Mouse (Mus musculus) left cerebral cortex, adult 18-20 months (tissue): Measurements from ENCODE around the gene Edn1. TPM values are rescaled to one million over a fixed set of nuclear protein-coding genes. Genes with fewer than 3 reads are reported as not detected.
A peak's percentile ranks its signal among the peaks of the same experiment; 100 is the strongest.

ENCODE experiments used
- DNase-seq, 2 experiments: peaks; one replicate each; pipeline ENCODE4 v3.0.0; 2021 to 2022; ENCODE audit warnings: low spot score in 2 of 2, mixed read lengths in 1 of 2
- long read RNA-seq, 2 experiments: library from polyadenylated mRNA; stranded (forward); transcript quantifications; one replicate each; pipeline ENCODE4 v2.0.0; 2021
- total RNA-seq, 2 experiments: library from RNA; stranded (reverse); gene quantifications; 2 replicates each; pipeline ENCODE4 v1.2.3; 2021

Edn1 gene
- 1 to 10 TPM; 2.6 to 3.7 TPM for total RNA-seq
- long read RNA-seq, experiment 1, partial matches to known transcripts = 0 of 3 reads
- long read RNA-seq, experiment 1, other reads (novel, unspliced or antisense) = 0 of 3 reads
- long read RNA-seq, experiment 2, partial matches to known transcripts = 0 of 5 reads
- long read RNA-seq, experiment 2, other reads (novel, unspliced or antisense) = 1 of 5 reads

DNA sequence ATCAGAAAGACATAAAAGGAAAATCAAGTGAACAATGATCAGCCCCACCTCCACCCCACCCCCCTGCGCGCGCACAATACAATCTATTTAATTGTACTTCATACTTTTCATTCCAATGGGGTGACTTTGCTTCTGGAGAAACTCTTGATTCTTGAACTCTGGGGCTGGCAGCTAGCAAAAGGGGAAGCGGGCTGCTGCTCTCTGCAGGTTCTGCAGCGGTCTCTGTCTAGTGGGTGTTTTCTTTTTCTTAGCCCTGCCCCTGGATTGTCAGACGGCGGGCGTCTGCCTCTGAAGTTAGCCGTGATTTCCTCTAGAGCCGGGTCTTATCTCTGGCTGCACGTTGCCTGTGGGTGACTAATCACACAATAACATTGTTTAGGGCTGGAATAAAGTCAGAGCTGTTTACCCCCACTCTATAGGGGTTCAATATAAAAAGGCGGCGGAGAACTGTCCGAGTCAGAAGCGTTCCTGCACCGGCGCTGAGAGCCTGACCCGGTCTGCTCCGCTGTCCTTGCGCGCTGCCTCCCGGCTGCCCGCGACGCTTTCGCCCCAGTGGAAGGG lies at the start of gene Edn1:
Gene Edn1, plus strand, starts transcription at position 316 of the 561 bp plus-strand sequence.
- DNase-seq = no peak

DNA sequence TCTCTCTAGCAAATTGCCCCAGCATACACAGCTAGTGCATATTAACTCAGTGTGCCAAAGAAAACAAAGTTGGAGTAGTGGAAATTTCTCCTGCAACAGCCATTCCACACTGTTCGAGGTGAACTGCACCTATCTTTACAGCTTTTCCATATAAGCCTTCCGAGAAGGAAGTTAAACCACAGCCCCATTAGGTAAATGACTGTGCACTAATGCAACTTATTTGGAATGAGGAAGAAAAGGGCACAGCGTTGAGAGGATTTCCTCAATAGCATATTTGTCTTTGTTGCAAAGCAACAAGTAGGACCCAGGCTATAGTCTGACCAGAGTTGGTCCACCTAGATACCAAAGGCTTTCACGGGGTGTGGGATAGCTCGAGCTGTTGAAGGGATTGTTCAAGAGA lies 47.5 kb upstream of the Edn1 start:
- DNase-seq = no peak

DNA sequence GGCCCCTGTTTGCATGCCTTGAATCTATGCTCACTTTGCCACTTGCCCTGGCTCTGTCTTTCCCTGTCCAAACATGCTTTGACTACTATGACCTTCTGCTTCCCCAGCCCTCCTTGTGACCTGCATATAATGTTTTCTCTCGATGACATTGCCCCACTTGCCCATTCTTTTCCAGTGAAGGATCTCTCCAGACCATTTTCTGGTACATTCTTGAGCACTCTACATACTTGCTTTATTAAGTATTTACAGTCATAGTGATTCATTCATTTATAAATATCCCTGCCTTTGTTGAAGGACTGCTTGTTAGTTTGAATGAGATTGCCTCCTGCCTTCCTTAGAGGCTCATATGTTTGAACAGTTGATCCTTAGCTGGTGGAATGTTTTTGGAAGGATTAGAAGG lies 46.2 kb upstream of the Edn1 start:
- no peak for DNase-seq

DNA sequence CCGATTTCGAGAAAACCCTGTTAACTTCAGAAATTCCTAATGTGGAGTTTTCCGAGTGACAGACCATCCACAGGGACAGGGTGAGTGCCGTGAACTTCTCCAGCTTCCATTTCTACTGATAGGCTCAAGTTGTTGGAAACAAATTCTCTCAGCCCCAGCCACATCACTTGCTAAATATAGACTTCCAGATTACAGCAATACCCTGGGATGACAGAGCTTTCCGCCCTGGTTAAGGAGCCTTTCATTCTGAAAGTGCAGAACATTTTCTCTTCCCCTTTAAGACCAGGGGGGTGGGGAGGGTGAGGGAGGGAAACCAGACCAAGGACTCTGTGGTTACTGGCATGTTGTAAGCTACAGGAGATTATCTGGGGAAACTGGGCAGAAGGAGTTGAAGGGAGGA lies 42.9 kb upstream of the Edn1 start:
- no peak for DNase-seq

DNA sequence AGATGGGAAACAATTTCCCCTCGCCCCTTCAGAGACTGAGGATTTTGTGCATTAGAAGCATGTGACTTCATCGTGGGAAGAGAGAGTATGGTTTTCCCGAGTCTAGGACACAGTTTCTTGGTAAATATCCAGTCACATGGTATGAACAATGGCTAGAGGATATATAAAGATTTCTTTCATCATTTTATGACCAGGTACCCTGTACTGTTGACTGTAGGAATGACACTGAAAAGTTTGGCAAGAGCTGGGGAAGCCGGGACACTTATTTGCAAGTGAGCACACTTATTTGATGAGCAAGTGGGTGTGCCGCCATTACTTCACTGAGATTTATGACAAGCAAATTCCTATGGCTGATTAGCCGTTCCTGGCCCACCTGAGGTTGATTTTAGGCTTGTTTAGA lies 40.6 kb upstream of the Edn1 start:
- DNase-seq = no peak

DNA sequence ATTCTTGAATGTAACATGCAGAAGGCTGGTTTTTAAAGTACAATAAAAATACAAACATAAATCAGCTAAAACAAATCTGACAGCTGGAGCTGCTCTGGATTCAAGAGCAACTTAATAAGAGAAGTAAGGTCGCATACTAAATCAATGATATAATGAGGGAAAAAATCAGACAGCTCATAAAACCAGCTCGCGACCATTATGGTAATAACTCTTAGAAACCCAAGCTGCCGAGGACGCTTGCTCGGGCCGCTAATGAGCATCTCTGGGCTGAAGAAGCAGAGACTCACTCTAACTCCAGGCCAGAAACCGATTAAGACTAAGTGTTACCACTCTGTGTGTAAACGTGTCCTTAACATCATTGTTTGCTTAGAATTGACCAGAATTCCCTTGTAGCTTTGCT lies 31.2 kb upstream of the Edn1 start:
- no peak for DNase-seq

DNA sequence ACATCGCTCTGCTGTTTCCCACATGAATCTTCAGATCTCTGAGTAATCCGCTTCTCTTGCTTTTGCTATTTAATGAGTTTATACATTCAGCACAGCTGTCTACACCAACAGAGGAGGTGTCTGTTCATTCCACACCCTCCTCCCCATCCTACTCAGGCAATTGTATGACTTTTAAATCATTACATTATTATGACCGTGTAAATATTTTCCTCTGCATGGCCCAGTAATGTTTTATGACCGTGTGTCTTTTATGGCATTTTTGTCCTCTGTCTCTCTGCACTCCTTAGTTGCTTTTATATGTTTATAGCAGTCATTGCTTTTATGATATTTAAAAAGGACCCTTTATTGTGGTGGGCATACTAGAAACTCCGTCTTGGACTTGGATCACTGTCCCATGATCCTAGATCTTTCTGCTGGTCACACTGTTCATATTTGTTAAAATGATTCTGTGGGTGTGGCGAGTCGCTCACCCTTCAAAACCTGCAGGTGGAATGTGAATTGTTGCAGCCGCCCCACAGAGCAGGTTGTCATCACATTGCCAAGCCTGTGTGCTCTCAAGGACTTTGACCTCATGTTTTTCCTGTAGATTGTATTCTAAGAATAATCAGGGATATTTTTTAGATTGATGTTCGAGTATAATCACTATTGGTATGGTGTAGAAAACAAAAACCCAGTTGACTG lies 24.4 kb upstream of the Edn1 start:
- no peak for DNase-seq

DNA sequence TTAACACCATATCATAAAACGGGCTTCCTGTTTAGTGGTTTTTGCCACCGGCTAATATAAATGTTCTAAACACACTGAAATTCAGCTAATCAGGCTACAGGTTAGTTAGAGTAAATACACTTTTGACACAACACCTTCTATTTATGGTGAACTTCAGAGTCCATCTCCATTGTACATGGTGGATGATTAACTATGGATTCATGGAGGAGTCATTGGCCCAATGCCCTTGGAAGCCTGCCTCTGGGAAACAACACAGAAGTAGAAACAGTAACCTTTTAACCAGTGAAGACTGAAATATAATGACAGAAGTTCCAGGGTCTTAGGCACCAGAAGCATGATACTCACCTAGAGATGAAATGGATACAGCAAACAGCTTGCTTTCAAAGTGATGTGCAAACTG lies 23.5 kb upstream of the Edn1 start:
- DNase-seq = no peak

DNA sequence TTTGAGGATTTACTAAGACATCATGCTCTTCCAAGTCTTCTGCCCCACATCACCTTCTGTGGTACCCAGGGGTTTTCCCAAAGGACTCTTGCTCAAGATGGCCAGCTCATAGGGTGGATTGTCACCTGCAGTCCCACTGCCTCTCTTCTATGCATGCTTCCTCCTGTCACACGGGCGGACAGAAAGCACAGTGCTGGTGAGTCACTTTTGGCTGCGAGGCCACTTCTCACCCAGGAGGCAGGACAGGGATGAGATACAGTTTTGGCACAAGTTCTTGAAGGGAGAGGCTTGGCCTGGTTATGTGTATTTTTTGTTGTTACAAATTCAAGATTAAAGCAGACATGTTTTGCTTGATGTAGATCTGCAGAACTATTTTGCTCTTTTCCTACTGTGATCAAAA lies 15.4 kb upstream of the Edn1 start:
- no peak for DNase-seq

DNA sequence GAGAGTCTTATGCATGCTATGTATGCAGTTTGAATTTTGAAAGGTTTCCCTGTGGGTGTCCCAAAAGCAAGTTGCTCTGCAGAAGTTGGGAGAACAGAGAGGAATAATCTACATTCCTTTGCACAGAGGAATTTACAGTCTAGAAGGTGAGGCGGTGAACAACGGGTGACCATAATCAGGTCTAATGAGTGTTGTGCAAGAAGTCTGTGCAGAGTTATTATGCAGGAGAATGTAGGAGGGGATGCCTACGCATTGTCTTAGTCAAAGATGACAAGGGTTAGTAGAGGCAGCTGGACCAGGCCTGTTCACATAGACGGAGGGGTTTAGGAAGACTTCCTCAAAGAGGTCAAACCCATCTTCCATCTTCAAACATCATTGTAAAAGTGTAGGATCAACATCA lies 14.5 kb upstream of the Edn1 start:
- no peak for DNase-seq

DNA sequence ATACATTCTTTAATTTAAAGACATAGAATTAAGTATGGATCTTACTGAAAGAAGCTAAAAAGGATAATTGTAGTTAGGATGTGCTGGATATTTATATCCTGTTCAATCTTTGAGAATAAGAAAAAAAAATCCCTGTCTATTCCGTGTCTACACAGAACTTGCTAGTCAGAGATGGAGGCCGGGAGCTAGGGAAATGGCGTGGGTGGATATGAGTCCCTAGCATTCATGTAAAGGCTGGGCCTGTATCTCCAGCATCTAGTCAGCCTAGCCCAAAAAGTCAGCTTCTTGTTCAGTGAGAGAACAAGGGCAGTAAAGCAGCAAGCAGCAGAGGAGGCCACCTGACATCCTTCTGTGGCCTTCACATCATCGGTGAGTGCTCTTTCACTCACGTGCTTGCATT lies 8.7 kb upstream of the Edn1 start:
- DNase-seq = no peak

DNA sequence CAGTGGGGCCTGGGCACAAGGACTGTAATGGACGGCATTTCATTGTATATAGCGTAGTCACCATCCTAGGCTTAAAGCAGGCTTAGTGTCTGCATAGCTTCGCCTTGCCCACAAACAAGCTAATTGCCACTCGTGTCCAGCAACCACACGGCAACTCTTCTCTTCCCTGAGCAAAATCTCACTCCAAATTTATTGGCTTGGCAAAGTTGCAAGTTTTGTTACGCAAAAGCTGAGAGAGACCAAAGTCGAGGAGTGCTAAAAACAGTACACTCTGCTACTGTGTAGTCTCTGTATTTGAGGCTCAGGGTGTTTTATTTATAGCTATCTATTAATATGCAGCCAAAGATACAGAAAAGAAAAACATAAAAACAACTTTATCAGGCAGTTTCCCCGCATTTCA lies 3.0 kb upstream of the Edn1 start:
- no peak for DNase-seq

DNA sequence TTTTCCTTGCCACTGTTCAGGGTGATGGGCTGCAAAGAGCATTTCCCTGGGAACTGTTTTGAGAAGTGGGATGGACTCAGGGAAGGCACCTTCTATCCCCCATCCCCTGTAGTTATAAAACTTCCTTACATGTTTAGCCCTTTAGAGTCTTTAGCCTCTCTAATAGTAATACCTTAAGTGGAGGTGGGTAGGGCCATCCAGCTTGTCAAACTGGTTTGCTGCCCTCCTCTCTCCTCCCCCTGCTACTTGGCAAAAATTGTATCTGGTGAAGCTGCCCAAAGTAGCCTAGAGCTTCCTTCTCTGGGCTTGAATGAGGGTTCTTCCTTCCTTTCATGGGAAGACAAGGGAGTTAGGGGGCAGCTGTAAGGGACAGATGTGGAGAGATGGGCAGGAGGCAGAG lies 2.5 kb upstream of the Edn1 start:
- DNase-seq = no peak

DNA sequence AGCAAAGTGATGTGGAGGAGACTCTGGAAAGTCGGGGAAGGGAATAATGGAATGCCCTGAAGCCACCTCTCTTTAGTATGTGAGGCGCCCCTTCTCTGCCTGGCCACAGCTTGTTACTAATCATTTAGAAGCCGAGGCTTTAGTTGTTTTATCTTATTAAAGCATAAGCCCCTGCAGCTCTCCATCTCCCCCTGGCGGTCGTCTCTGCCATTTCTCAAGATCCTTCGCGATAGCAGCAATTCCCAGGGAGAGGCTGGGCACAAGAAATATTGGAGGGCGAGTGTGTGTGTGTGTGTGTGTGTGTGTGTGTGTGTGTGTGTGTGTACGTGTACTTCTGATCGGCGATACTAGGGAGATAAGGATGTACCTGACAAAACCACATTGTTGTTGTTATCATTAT lies 709 bp upstream of the Edn1 start:
- DNase-seq = peak; percentile 68 to 87

DNA sequence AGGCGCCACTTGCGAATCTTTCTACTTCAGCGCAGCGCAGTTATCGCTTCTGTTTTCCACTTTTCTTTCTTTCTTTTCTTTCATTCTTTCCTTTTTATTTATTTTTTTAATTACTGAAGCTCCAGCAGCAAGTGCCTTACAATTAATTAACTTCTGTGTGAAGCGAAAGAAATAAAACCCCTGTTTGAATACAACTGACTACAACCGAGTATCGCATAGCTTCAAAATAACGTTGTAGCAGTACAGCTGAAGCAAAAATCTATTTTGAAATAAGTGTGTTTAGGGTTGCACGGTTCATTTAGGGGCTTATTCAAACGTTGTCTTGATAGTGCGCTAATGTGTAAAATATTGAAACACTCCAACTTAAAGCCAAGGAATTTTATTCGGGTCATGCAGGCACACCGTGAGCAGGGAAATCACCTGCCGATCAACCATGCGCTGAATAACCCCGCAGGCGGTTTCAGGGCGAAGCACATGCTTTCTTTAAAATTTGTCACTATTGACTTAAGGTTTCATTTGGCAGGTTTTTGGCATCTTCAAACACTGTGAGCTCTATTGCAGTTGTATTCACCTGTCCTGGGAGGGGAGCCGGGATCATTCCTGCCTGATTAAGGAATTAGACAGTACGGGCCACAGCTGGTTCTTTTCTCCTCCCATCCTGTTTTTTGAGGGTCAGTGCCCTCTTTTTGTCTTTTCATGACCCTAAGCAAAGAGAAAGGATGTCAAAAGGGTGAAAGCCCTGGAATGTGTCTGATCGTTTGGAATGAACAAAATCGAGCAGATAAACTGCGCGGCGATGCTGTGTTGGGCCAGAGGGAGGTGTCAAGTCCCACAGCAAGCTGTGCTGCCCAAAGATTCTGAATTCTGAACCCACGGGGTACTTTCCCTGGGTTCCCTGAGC lies 935 bp downstream of the Edn1 start:
- no peak for DNase-seq

DNA sequence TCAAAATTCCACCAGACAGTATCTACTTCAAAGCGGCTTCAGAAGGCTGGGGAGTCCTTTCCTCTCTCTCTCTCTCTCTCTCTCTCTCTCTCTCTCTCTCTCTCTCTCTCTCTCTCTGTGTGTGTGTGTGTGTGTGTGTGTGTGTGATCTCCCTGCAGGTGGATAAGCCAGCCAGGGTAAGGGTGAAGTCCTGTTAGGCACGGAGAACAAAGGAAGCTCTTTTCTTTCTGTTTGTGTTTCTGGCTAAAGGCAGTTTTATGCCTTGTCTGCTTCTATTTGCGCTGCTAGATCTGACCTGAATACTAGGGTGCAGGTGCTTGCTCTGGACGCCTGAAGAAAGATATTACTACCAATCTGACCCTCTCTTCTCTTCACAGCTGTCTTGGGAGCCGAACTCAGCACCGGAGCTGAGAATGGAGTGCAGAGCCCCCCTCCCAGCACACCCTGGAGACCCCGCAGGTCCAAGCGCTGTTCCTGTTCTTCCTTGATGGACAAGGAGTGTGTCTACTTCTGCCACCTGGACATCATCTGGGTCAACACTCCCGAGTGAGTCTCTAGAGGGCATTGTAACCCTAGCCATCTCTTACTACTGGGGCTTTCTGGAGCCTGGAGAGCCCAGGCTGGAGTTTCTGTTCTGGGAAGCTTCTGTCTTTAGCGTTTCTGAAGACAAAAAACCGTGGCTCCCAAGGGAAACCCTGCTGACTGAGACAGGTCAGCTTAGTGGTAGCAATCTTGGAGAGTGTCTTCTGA lies 2.1 kb downstream of the Edn1 start:
- no peak for DNase-seq

DNA sequence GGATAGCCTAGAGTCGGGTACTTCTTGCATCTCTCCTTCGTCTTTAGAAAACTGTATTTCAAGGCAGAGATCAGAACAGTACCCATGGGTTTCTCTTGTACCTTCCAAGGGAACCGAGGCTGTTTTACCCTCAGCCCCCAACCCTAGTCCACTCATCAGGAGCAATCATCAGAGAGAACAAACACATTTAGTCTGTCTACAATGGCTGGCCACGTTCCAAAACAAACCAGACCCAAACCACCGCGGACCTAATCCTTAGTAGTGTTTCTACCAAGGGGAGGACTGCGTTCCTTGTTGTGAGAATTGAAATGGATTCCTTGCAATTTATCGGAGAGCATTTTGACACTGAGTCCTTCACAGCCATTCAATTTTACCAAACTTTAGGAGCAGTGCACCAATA lies 2.9 kb downstream of the Edn1 start:
- no peak for DNase-seq

DNA sequence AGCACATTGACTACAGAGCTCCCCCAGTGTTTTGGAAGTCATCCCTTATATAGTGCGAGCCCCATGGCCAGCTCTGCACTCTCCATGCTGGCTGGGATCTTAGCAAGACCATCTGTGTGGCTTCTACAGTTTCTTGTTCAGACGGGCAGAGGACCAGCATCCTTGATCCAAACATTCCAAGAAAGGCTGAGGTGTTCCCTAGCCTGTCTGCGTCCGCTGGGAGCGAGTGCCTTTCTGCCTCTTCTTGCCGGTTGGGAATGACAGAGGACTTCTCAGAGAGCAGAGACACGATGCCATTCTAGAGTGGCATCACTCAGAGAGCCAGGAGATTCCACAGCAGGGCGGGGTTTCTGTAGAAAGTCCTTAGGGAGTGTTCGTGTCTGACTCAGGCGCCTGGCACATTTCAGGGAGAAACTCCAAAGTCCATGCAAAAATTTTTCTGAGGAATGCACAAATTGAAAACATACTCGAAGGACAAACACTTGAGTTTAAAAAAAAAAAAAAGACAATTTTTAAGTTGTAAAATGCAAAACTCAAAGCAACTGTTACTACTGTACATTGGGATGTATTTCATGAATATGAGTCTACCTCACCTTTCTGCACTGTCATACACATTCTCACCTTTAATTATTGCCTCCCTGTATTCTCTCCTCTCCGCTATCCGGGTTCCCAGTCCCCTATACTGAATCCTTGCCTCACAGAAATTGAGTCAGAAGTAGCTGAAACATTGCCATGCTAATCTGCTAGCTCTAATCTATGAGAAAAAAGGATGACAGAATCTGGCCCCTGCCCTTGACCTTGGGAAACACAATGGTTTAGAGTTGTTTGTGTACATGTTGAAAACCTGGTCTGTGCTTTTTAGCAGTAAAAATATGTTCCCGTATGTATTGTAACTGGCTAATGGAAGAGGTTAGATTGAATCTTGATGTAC lies 5.9 kb downstream of the Edn1 start:
- no peak for DNase-seq

DNA sequence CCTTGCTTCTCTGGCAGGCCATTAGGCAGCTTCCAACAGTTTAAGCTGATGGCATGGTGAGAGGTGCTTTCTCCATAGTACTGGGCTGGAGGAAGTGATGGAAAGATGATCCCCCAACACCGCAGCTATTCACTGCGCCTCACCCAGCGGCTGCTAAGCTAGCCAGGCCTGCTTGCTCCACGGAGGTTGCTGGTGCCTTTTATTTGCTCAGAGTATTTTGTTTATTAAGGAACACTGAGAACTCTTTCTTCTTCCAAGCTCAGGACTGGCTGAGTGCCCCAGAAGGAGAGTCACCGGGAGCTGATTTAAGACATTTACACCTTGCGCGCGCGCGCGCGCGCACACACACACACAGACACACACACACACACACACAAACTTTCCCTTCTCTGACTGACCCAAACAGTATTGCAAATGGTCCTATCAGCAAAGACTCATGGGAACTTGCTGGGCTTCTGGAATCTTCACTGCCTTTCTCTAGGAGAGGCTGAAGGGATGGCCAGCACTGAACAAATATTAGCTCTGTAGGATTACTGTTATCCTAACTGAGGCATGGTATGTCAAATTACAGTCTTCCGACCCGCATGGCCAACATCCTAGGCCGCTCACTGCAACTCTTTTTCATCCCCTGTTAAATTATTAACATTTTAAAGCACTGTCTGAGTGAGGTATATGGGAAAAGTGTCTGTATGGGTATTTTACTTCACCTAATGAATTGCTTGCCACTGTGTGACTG lies 7.3 kb downstream of the Edn1 start:
- DNase-seq = no peak

DNA sequence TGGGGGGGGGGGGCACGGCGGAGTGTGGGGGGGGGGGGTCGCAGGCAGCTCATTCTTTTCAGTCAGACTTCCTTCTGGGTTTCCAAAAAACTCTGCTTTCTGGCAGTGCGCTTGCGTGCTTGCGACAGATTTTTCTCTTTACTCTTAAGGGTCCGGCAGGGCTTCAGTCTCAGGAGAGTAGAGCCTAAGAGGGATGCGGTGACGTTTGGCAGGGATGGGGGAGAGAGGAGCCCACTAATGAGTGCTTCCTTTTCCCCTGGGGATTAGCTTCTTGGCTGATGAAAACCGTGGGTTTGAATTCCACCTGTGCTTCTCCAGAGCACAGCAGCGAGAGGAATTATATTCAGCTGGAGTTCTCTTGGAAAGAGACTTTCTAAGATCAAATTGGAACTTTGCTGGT lies 8.5 kb downstream of the Edn1 start:
- DNase-seq = no peak
